ENCODE assay signal across 19 mouse cellular contexts in the genomic region with DNA sequence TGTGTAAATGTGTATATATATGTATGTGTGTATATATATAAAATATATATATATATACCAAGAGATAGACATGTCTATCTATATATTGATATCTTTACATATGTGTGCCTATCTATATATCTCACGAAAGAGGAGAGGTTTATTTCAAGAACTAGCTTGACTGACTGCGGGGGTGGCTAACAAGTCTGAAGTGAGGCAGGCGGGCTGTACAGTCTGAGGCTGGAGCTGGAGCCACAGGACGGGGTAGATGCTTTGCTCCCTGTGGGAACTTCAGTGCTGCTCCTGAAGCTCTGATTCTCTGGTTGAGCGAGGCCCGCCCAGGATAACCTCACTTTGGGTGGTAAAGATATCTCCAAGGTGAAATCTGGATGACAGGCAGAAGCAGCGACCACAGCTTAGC.
DNase-seq lines count a peak whose midpoint lies in the region; ATAC-seq lines count a peak whose summit lies in the region.
"Had no signal": no experiment of that assay in that cellular context is flagged by ENCODE, and none has a peak within 500 bp of the region (broad histone marks: within the 10 kb centered on the region; RNA-seq: fewer than 3 reads in every experiment).

No protein-coding gene starts in this region.

- peak overlapping the region; percentile 12; the same call in 1 of the 2 replicates for H3K27ac ChIP-seq in heart, embryonic 10.5 days

- H3K9me3 ChIP-seq in heart, embryonic 10.5 days, result no peaks in the 10 kb centered on the region

- WGBS in heart, embryonic 10.5 days, result 56% methylated on average over 7 of the region's 7 CpGs

- no peak overlapping the region for H3K4me3 ChIP-seq in heart, embryonic 10.5 days

- peaks cover 32% of the 10 kb centered on the region for H3K4me1 ChIP-seq in heart, embryonic 10.5 days

- peak; percentile 45 for ATAC-seq in frontal cortex, adult (ENCODE audit: low TSS enrichment)
- ATAC-seq: activated CD4-positive, CD25-positive, alpha-beta regulatory T cell, adult 4 months; CD4-positive, CD25-positive, alpha-beta regulatory T cell, adult 4 months; Patski had no signal

- no peaks in the 10 kb centered on the region for H3K27me3 ChIP-seq in heart, embryonic 10.5 days (ENCODE audit: insufficient read depth, poor library complexity, severe bottlenecking)
- H3K27me3 ChIP-seq: CH12.LX, Patski had no signal

- no peak for DNase-seq in frontal cortex, postnatal 25 days (ENCODE audit: low spot score in 2 of 2)
- no peak for DNase-seq in heart, embryonic 10.5 days (ENCODE audit: low spot score)
- no peak for DNase-seq in heart, postnatal 4 days
- DNase-seq: adrenal gland, adult 2 months; adrenal gland, adult 8-10 months; adrenal gland, postnatal 10 days; adrenal gland, postnatal 14 days; adrenal gland, postnatal 25 days; adrenal gland, postnatal 36 days; B cell, adult 2 months; cerebellum, adult 11 months; cerebellum, adult 11-12 months; cerebellum, adult 18-20 months had no signal

- no peaks in the 10 kb centered on the region for H3K36me3 ChIP-seq in heart, embryonic 10.5 days
- H3K36me3 ChIP-seq: G1E had no signal
